Mouse (Mus musculus) spleen, embryonic (tissue): ENCODE results near the gene Sri.
"Not testable (repeated sequence)": the region's sequence is repeated elsewhere in the genome, so short reads cannot be mapped to it uniquely, and the experiment has no call there.

ENCODE experiments used
- CTCF ChIA-PET: fragments of 350-600 bp; sonication (Branson Sonifier 250); formaldehyde crosslinking; loops from one replicate; lab custom pipeline; 2022; lab: Charles Lee

Gene Sri

DNA sequence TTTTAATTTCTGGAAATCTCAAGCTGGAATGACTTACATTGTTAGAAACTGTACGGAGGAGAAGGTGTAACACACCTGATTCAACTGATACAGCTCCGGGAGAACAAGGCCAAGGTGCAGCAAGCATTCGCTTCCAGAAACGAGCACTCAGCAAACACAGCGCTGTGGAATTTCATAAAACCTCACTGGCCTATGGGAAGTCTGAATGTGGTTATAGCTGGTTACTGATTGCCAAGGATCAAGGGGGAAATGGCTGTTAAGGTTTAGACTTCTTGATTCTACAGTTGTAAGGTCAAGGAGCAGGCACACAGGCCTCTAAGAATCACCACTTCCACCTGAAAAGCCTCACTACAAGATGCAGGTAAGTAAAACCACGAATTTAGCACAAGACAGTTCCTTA lies at the start of gene Sri:
TSS of gene Sri (plus strand) at position 224 of the 400 bp plus-strand sequence.
- CTCF ChIA-PET = interaction anchor here (0.7 kb wide), 1 partner anchor 865 kb away, joined by 5 read pairs; no protein-coding TSS in a partner anchor

GRCm38 (mm10) chr5:7996401-7997044 lies 49.4 kb upstream of the Sri start:
- CTCF ChIA-PET = interaction anchor here (0.5 to 0.6 kb wide), 2 partner anchors 300 to 366 kb away, joined by 3 to 9 read pairs; no protein-coding TSS in a partner anchor

DNA sequence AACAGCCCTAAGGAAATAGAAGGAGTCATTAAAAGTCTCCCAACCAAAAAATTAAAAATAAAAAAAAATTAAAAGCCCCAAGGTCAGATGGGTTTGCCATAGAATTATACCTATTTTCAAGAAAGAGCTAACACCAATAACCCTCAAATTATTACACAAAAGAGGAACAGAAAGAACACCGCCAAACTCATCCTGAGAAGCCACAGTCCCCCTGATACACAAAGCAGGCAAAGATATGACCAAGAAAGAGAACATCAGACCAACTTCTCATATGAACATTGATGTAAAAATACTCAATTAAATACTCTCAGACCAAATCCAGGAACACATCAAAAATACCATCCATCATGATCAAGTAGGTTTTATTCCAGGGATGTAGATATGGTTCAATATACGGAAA lies 48.8 kb upstream of the Sri start:
- CTCF ChIA-PET = interaction anchor here (0.5 to 0.6 kb wide), 2 partner anchors 300 to 365 kb away, joined by 3 to 9 read pairs; no protein-coding TSS in a partner anchor

- CTCF ChIA-PET = no interaction called here
Measured at GRCm38 (mm10) chr5:8000466-8000865, 45.4 kb upstream of the Sri start.

- CTCF ChIA-PET = no interaction called here
Measured at GRCm38 (mm10) chr5:8002827-8003226, 43.1 kb upstream of the Sri start.

DNA sequence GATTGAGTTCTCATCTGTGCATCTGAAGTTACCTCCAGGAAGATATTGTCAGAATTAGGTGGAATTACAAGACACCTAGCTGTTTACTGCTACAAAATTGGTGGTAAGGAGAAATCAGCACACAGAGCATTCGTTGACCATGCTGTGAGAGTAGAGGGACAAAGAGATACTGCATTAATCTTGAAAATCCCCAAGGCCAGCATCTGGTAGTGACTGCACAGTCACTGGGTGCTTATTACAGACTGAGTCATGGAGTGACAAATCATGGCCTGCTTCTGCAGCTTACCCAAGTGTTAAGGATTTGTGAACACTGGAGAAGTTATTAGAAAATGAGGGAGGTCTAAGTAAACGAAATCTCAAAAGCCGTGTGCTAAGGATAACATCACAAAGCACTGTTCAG lies 32.6 kb upstream of the Sri start:
- CTCF ChIA-PET = no interaction called here

- CTCF ChIA-PET = not testable (repeated sequence)
Measured at GRCm38 (mm10) chr5:8034596-8034995, 11.3 kb upstream of the Sri start.

DNA sequence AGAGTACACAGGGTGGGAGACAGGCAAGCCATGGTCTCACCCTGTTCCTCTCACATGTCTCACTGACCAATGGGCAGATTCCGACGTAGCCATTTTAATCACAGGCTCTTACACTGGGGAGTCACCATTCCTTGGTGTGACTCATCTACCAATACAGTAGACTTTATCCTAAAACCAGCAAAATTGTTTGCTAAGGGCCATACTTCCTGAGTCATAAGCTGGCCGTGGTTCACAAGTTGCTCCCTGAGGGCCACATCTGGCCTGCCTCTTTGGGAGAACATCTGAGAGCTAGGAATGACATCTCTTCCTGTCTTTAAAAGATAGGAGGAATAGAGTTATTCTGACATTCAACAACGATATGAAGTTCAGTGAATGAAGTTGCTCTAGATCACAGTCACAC lies 7.9 kb downstream of the Sri start:
- CTCF ChIA-PET = no interaction called here

- CTCF ChIA-PET = no interaction called here
Measured at GRCm38 (mm10) chr5:8055721-8056129, 9.8 kb downstream of the Sri start.

DNA sequence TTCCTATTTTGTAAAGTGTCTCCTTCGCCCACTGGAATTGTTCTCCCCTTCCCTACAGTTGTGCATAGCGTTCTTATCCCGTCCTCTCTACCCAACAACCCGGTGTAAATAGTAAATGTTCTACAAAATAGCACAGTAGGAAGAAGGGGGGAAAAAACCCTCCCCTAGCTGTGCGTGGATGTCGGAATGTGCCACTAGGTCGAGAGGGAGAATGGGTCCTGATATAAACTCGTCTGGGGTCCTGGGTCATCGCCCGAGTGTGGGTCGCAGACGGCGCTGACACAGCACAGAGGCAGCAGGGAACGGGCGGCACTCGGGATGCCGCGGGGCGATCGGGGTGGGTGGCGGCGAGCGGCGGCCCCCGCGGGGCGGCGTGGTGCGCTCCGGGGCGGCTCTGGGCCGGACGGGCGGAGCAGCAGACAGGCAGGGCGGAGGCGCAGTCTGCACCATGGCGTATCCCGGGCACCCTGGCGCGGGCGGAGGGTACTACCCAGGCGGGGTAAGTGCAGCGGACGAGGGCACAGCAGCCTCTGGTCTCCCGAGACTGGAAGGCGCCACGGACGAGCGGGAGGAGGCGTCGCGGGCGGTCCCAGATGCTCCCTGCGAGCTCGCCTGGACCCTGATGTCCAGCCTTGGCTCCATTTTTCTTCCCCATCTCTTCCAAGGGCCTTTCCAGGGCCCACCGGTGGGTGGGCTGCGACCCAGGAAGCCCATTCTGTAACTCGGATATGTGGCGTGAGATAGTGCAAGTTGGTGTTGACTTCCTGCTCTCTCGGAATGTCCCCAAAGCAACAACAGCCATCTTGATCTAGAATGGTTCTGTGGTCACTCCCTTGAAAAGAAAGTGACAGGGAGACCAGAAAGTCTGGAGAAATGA lies 10.5 kb downstream of the Sri start:
- CTCF ChIA-PET = no interaction called here

- CTCF ChIA-PET = no interaction called here
Measured at GRCm38 (mm10) chr5:8057018-8057323, 11.1 kb downstream of the Sri start.

DNA sequence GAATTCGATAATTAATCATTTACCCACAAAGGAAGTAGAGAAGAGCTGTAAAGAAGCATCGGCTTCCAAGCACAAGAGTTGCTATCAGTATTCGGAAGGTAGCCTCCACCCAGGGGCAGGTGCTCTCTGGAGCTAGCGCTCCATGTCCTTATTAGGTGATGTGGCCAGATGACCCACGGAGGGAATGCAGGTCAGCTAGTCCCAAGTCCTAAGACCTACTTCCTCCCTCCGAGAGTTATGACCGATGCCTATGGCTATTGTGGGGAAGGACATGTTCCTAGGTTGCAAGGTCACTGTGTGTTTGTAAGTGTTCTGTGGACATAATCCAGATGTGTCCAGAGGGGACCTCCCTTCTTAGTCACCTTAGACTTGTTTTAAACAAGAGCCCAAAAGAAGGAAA lies 12.2 kb downstream of the Sri start:
- CTCF ChIA-PET = no interaction called here

DNA sequence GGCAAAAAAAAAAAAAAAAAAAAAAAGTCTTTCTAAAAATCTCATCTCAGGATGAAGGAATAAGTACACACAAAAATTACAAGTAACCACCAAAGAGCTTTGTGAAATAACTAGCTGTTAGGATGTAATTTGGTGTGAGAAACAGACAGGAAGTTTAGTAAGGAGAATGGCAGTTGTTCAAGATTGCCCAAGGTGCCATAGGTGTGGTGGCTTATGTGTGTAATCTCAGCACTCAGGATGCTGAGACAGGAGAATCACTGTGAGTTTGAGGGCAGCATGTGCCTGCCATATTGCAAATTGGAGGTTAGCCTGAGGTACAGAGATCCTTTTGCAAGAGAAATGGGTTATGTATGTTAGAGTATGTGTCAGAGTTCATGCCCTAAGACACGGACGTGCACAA lies 16.6 kb downstream of the Sri start:
- CTCF ChIA-PET = no interaction called here

DNA sequence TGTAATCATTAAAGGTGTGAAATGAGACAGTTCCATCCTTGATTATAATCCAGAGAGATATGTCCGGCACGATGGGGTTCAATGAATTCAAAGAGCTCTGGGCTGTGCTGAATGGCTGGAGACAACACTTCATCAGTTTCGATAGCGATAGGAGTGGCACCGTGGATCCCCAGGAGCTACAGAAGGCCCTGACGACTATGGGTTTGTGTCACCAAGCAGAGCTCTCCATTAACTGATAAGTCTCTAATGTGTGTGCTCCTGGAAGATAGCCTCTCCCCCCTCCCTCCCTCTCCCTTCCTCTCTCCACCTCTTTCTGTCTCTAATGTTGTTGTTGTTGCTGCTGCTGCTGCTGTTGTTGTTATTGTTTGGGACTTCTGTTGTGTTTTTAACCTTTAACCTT lies 17.3 kb downstream of the Sri start:
- CTCF ChIA-PET = no interaction called here

DNA sequence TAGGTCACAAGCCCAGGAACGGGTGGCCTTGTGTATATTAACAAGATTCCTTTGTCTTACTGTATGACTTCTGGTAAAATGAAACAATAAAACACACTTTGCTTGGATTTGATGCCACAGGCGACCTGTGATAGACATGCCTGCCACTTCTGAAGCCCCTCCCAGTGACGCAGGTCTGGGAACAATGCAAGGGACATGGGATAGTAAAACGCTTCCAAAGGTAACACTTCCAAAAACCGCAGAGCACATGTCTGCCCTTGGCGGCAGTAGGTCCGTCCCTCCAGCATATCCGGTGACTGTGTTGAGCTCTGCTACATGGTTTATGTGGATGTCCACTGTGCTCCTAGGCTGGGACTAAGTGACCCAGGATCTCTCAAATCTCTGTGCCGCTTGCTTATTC lies 27.5 kb downstream of the Sri start:
- CTCF ChIA-PET = no interaction called here

GRCm38 (mm10) chr5:8073901-8074561 lies 28.2 kb downstream of the Sri start:
- CTCF ChIA-PET = no interaction called here

- CTCF ChIA-PET = no interaction called here
Measured at GRCm38 (mm10) chr5:8077481-8077880, 31.6 kb downstream of the Sri start.

DNA sequence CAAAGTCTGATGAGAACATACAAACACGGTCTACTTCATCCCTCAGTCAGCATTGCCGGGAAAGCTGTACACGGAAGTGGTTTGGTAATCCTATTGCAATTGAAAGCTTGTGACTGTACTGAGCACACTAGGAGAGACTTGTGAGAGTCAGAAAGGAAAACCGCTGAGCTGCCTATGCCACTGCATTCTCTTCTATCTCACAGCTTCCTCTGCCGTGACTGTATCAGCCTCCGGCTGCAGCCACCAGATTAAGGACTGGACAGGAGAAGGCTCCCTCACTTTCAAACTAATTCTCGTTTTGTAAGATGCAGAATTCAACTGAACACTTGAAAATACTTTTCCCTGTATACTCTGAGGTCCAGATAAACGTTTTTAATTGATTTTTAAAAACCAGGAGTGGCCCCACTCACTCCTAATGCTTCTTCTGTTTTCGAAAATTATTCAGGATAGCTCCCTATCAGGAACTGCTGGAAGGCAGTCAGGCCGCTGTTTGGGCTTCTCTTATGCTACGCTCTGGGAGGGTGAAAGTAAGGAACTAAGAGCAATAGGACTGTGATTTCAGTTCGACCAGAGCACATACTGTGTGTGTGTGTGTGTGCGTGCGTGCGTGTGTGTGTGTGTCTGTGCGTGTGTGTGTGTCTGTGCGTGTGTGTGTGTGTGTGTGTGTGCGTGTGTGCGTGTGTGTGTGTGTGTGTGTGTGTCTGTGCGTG lies 37.1 kb downstream of the Sri start:
- CTCF ChIA-PET = no interaction called here

- CTCF ChIA-PET = no interaction called here
Measured at GRCm38 (mm10) chr5:8085661-8086060, 39.8 kb downstream of the Sri start.

DNA sequence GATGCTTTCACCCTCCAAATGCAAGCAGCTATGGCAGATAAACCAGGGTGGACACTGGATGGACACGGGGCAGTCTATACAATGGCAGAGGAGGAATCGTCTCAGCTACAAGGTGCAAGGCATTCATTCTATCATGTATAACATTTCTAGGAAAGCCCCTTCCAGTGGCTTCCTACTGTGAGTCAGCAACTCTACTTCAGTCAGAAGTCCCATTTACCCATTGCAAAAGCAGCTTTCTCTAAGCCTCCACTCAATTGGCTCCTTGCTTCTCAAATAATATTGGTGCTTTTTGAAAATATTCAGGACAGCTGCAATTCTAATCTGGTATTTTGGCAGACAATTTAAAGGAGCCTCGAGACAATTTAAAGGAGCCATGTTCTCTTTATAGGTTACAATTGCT lies 42.3 kb downstream of the Sri start:
- CTCF ChIA-PET = no interaction called here

DNA sequence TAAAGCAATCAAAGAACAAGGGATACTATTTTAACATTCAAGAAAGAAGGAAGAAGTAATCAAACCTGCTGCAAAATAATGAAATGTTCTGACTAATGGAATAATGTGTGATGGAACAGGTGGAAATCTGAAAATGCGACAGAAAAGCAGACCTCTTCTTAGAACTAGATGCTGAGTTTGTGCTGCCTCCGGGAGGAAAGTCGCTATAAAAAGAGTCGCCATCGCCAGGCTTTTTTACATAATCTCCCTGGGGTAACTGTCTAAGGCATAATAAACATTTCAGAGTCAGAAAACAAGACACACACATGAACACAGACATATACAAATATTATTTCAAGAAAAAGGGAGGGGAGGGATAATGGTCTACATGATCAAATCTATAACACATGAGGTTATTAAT lies 49.0 kb downstream of the Sri start:
- CTCF ChIA-PET = no interaction called here

DNA sequence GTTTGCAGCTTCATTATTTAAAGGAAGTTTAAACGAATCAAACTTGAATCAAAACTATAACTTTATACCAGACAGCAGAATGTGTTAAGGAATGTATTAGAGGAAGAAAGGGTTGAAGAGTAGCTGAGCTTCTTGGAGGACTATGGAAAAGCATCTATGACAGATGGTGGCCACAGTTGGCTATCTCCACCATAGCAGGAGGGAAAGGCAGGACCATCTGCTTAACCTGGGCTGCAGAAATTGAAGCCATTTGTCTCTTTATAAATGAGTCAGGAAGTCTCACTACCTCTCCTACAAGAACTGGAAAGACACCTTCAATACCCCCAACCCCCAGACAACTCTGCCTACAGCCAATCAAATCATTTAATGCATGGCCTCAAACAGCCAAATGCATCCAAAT lies 49.8 kb downstream of the Sri start:
- CTCF ChIA-PET = no interaction called here
